Mouse (Mus musculus) urinary bladder, postnatal 4 days (tissue): ENCODE measurements around the gene Ythdf2.
"Not testable (repeated sequence)": the region's sequence is repeated elsewhere in the genome, so short reads cannot be mapped to it uniquely, and the experiment has no call there.

Experiments
- DNase-seq, 2 experiments: peaks; one replicate each; pipeline ENCODE4 v3.0.0; 2021 to 2022; ENCODE audit warnings: low spot score in 2 of 2

Gene Ythdf2

GRCm38 (mm10) chr4:132211953-132212734, at the start of gene Ythdf2:
Gene Ythdf2, minus strand, starts transcription at chr4:132212303.
- DNase-seq: peak; percentile 97 to 98

- DNase-seq: peak in 1 of 2 experiments; percentile 61
Observed at GRCm38 (mm10) chr4:132260404-132261379, 48.6 kb upstream of the Ythdf2 start.

GRCm38 (mm10) chr4:132259248-132259647, 47.1 kb upstream of the Ythdf2 start:
- DNase-seq: no peak

- DNase-seq: no peak
Observed at GRCm38 (mm10) chr4:132256384-132256783, 44.3 kb upstream of the Ythdf2 start.

GRCm38 (mm10) chr4:132254986-132255385, 42.9 kb upstream of the Ythdf2 start:
- no peak for DNase-seq

GRCm38 (mm10) chr4:132253622-132254021, 41.5 kb upstream of the Ythdf2 start:
- no peak for DNase-seq

- DNase-seq: no peak
Observed at GRCm38 (mm10) chr4:132253128-132253527, 41.0 kb upstream of the Ythdf2 start.

- no peak for DNase-seq
Observed at GRCm38 (mm10) chr4:132251596-132251995, 39.5 kb upstream of the Ythdf2 start.

GRCm38 (mm10) chr4:132247451-132247997, 35.4 kb upstream of the Ythdf2 start:
- no peak for DNase-seq

GRCm38 (mm10) chr4:132245643-132246042, 33.5 kb upstream of the Ythdf2 start:
- no peak for DNase-seq

- DNase-seq: no peak
Observed at GRCm38 (mm10) chr4:132241208-132241607, 29.1 kb upstream of the Ythdf2 start.

GRCm38 (mm10) chr4:132240367-132240766, 28.3 kb upstream of the Ythdf2 start:
- DNase-seq: no peak

- DNase-seq: no peak
Observed at GRCm38 (mm10) chr4:132238356-132238755, 26.3 kb upstream of the Ythdf2 start.

GRCm38 (mm10) chr4:132234710-132235109, 22.6 kb upstream of the Ythdf2 start:
- DNase-seq: no peak

- DNase-seq: no peak
Observed at GRCm38 (mm10) chr4:132230422-132230821, 18.3 kb upstream of the Ythdf2 start.

GRCm38 (mm10) chr4:132222001-132222400, 9.9 kb upstream of the Ythdf2 start:
- not testable (repeated sequence) for DNase-seq

- not testable (repeated sequence) for DNase-seq
Observed at GRCm38 (mm10) chr4:132218439-132218838, 6.3 kb upstream of the Ythdf2 start.

- DNase-seq: no peak
Observed at GRCm38 (mm10) chr4:132217781-132218180, 5.7 kb upstream of the Ythdf2 start.

GRCm38 (mm10) chr4:132216602-132217001, 4.5 kb upstream of the Ythdf2 start:
- no peak for DNase-seq

GRCm38 (mm10) chr4:132214847-132215246, 2.7 kb upstream of the Ythdf2 start:
- DNase-seq: no peak

GRCm38 (mm10) chr4:132211091-132211942, 786 bp downstream of the Ythdf2 start:
- DNase-seq: peak; percentile 22 to 60
